ENCODE assay signal across 24 mouse cellular contexts in the genomic region with DNA sequence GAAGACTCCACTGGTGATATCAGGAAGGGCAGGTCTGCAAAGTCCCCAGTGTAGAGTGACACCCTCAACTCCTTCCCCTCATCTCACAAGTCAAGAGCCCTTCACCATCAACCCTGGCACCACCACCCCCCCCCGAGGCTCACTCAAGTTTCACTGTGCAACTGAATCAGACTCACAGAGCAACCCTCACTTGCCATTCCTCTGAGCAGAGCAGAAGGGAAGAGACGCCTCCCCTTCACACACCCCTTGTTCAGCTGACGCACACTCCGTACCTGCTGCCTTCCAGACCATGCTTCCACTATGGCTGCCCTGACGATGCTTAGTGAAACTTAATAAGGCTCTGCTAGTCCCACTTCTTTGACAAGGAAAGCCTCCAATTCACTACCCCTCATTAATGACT.
"Had no signal": no experiment of that assay in that cellular context is flagged by ENCODE, and none has a peak within 500 bp of the region (broad histone marks: within the 10 kb centered on the region; RNA-seq: fewer than 3 reads in every experiment).

No protein-coding gene starts in this region.

- DNase-seq: forebrain, postnatal 0 days; gastrocnemius, postnatal 14 days; heart, adult 18-20 months; heart, postnatal 10 days; heart, postnatal 4 days; kidney, adult 11 months; kidney, adult 2 months; kidney, adult 9 months; kidney, postnatal 14 days; kidney, postnatal 36 days; layer of hippocampus, adult 9-11 months; layer of hippocampus, postnatal 36 days; left cerebral cortex, postnatal 4 days had no signal

- ATAC-seq: forebrain, postnatal 0 days; hindbrain, embryonic 16.5 days; inflammation-experienced regulatory T-cells, adult 6 months; liver, embryonic 12.5 days had no signal

- H3K9me3 ChIP-seq: heart, embryonic 10.5 days; hindbrain, embryonic 10.5 days; hindbrain, embryonic 12.5 days; kidney, embryonic 15.5 days; limb, embryonic 12.5 days; liver, embryonic 12.5 days had no signal

- H3K4me3 ChIP-seq: heart, embryonic 10.5 days; heart, embryonic 12.5 days; hindbrain, embryonic 10.5 days; hindbrain, embryonic 12.5 days; kidney, embryonic 15.5 days; limb, embryonic 12.5 days; liver, embryonic 12.5 days had no signal

- H3K27ac ChIP-seq: heart, embryonic 10.5 days; hindbrain, embryonic 10.5 days; hindbrain, embryonic 12.5 days; hindbrain, embryonic 14.5 days; kidney, embryonic 15.5 days; kidney, postnatal 0 days; limb, embryonic 12.5 days; liver, embryonic 12.5 days had no signal

- H3K4me1 ChIP-seq: hindbrain, embryonic 10.5 days; limb, embryonic 12.5 days had no signal

- H3K4me2 ChIP-seq: heart, embryonic 12.5 days; hindbrain, embryonic 12.5 days; hindbrain, embryonic 14.5 days; kidney, embryonic 15.5 days; limb, embryonic 12.5 days; liver, embryonic 12.5 days had no signal

- H3K9ac ChIP-seq: forebrain, postnatal 0 days; heart, embryonic 12.5 days; hindbrain, embryonic 12.5 days; hindbrain, embryonic 14.5 days; kidney, embryonic 15.5 days; limb, embryonic 12.5 days; liver, embryonic 12.5 days had no signal

- H3K27me3 ChIP-seq: heart, embryonic 12.5 days; hindbrain, embryonic 12.5 days; kidney, embryonic 15.5 days; limb, embryonic 12.5 days; liver, embryonic 12.5 days had no signal

- H3K36me3 ChIP-seq: heart, embryonic 10.5 days; heart, embryonic 12.5 days; hindbrain, embryonic 10.5 days; hindbrain, embryonic 12.5 days; kidney, embryonic 15.5 days; limb, embryonic 12.5 days; liver, embryonic 12.5 days had no signal
